Mouse (Mus musculus): ENCODE data around the gene Pakap. TPM values are rescaled to one million over a fixed set of nuclear protein-coding genes. Genes with fewer than 3 reads are reported as not detected.
A peak's percentile ranks its signal among the peaks of the same experiment; 100 is the strongest.

Pakap gene
- polyA plus RNA-seq, 1 experiment from 2014 or later, result 25.7 TPM

GRCm38 (mm10) chr4:57916201-57916661 is 348.3 kb downstream of the Pakap start, which contains the start of gene D630039A03Rik:
Gene D630039A03Rik (minus strand): TSS chr4:57916297.
- Histone ChIP-seq H3K27ac (ENCODE audit: low read length) (peak within 1 kb of the TSS; percentile 92), H3K27me3 (ENCODE audit: control insufficient read depth, insufficient read depth, low read length) (no peaks in the 10 kb centered on the region), H3K4me3 (replicated peaks; ENCODE audit: low read length) (peak within 1 kb of the TSS; percentile 45), H3K9ac (ENCODE audit: low read length) (peak within 1 kb of the TSS; percentile 72), H3K4me1 (ENCODE audit: control insufficient read depth, insufficient read depth, low read length) (peaks cover 13% of the 10 kb centered on the region; the same call in 1 of the 2 replicates), H3K9me3 (replicated peaks; ENCODE audit: control insufficient read depth, low read length) (no peaks in the 10 kb centered on the region), H3K36me3 (ENCODE audit: control insufficient read depth, insufficient read depth, low read length) (no peaks in the 10 kb centered on the region), H3K4me2 (ENCODE audit: low read depth, low read length) (peak within 1 kb of the TSS; percentile 50)
- peak; percentile 76 for ATAC-seq (ENCODE audit: insufficient read depth, low FRiP score)
- 11% methylated on average over 9 of the region's 9 CpGs for WGBS

- Histone ChIP-seq H3K27ac (ENCODE audit: low read length) (peak overlapping the region; percentile 92), H3K9ac (ENCODE audit: low read length) (no peak overlapping the region), H3K36me3 (ENCODE audit: control insufficient read depth, insufficient read depth, low read length) (no peaks in the 10 kb centered on the region), H3K27me3 (ENCODE audit: control insufficient read depth, insufficient read depth, low read length) (no peaks in the 10 kb centered on the region), H3K9me3 (replicated peaks; ENCODE audit: control insufficient read depth, low read length) (no peaks in the 10 kb centered on the region), H3K4me1 (ENCODE audit: control insufficient read depth, insufficient read depth, low read length) (peaks cover 13% of the 10 kb centered on the region; the same call in 1 of the 2 replicates), H3K4me2 (ENCODE audit: low read depth, low read length) (peak overlapping the region; percentile 50; the same call in 1 of the 2 replicates), H3K4me3 (replicated peaks; ENCODE audit: low read length) (no peak overlapping the region)
- no peak for ATAC-seq (ENCODE audit: insufficient read depth, low FRiP score)
- WGBS, result 63% methylated on average over 4 of the region's 4 CpGs
These were observed 348.7 kb downstream of the Pakap start for GRCm38 (mm10) chr4:57916711-57917110.

- H3K9me3 ChIP-seq (replicated peaks; ENCODE audit: control insufficient read depth, low read length), result no peaks in the 10 kb centered on the region
- no peaks in the 10 kb centered on the region for H3K36me3 ChIP-seq (ENCODE audit: control insufficient read depth, insufficient read depth, low read length)
- H3K4me3 ChIP-seq (replicated peaks; ENCODE audit: low read length), result no peak overlapping the region
- 27% methylated on average over 8 of the region's 8 CpGs for WGBS
- no peak for ATAC-seq (ENCODE audit: insufficient read depth, low FRiP score)
- H3K9ac ChIP-seq (ENCODE audit: low read length), result no peak overlapping the region
- H3K4me1 ChIP-seq (ENCODE audit: control insufficient read depth, insufficient read depth, low read length), result peaks cover 10% of the 10 kb centered on the region; the same call in 1 of the 2 replicates
- no peak overlapping the region for H3K27ac ChIP-seq (ENCODE audit: low read length)
- no peaks in the 10 kb centered on the region for H3K27me3 ChIP-seq (ENCODE audit: control insufficient read depth, insufficient read depth, low read length)
- no peak overlapping the region for H3K4me2 ChIP-seq (ENCODE audit: low read depth, low read length)
These were observed 351.8 kb downstream of the Pakap start for GRCm38 (mm10) chr4:57919494-57920423.

- no peak overlapping the region for H3K4me3 ChIP-seq (replicated peaks; ENCODE audit: low read length)
- H3K9me3 ChIP-seq (replicated peaks; ENCODE audit: control insufficient read depth, low read length), result no peaks in the 10 kb centered on the region
- 87% methylated on average over 1 of the region's 1 CpGs for WGBS
- no peak overlapping the region for H3K4me2 ChIP-seq (ENCODE audit: low read depth, low read length)
- H3K27me3 ChIP-seq (ENCODE audit: control insufficient read depth, insufficient read depth, low read length), result no peaks in the 10 kb centered on the region
- peaks cover 6% of the 10 kb centered on the region; the same call in 1 of the 2 replicates for H3K4me1 ChIP-seq (ENCODE audit: control insufficient read depth, insufficient read depth, low read length)
- no peak overlapping the region for H3K9ac ChIP-seq (ENCODE audit: low read length)
- ATAC-seq (ENCODE audit: insufficient read depth, low FRiP score), result no peak
- H3K27ac ChIP-seq (ENCODE audit: low read length), result no peak overlapping the region
- no peaks in the 10 kb centered on the region for H3K36me3 ChIP-seq (ENCODE audit: control insufficient read depth, insufficient read depth, low read length)
These were observed 352.5 kb downstream of the Pakap start for GRCm38 (mm10) chr4:57920522-57920921.

GRCm38 (mm10) chr4:57922171-57922570 is 354.2 kb downstream of the Pakap start:
- H3K4me1 ChIP-seq (ENCODE audit: control insufficient read depth, insufficient read depth, low read length), result 0 out of 2 replicates have a peak, but pooled peaks cover 3% of the 10 kb centered on the region
- 23% methylated on average over 5 of the region's 5 CpGs for WGBS

GRCm38 (mm10) chr4:57924556-57925071 is 356.6 kb downstream of the Pakap start:
- Histone ChIP-seq H3K4me2 (ENCODE audit: low read depth, low read length) (no peak overlapping the region), H3K27me3 (ENCODE audit: control insufficient read depth, insufficient read depth, low read length) (no peaks in the 10 kb centered on the region), H3K9me3 (replicated peaks; ENCODE audit: control insufficient read depth, low read length) (no peaks in the 10 kb centered on the region), H3K4me3 (replicated peaks; ENCODE audit: low read length) (no peak overlapping the region), H3K4me1 (ENCODE audit: control insufficient read depth, insufficient read depth, low read length) (0 out of 2 replicates have a peak, but pooled peaks cover 1% of the 10 kb centered on the region), H3K36me3 (ENCODE audit: control insufficient read depth, insufficient read depth, low read length) (no peaks in the 10 kb centered on the region), H3K27ac (ENCODE audit: low read length) (no peak overlapping the region), H3K9ac (ENCODE audit: low read length) (peak overlapping the region; percentile 5; the same call in 1 of the 2 replicates)
- ATAC-seq (ENCODE audit: insufficient read depth, low FRiP score), result no peak
- WGBS, result 74% methylated on average over 6 of the region's 6 CpGs

More at GRCm38 (mm10) chr4:57922171-57922570, 354.2 kb downstream of the Pakap start:
- Histone ChIP-seq H3K4me2 (ENCODE audit: low read depth, low read length) (no peak overlapping the region), H3K9ac (ENCODE audit: low read length) (no peak overlapping the region), H3K27ac (ENCODE audit: low read length) (no peak overlapping the region), H3K27me3 (ENCODE audit: control insufficient read depth, insufficient read depth, low read length) (no peaks in the 10 kb centered on the region), H3K36me3 (ENCODE audit: control insufficient read depth, insufficient read depth, low read length) (no peaks in the 10 kb centered on the region), H3K4me3 (replicated peaks; ENCODE audit: low read length) (no peak overlapping the region), H3K9me3 (replicated peaks; ENCODE audit: control insufficient read depth, low read length) (no peaks in the 10 kb centered on the region)
- ATAC-seq (ENCODE audit: insufficient read depth, low FRiP score), result no peak

- H3K4me3 ChIP-seq (replicated peaks; ENCODE audit: low read length), result no peak overlapping the region
- H3K9ac ChIP-seq (ENCODE audit: low read length), result no peak overlapping the region
- WGBS, result 20% methylated on average over 3 of the region's 3 CpGs
- 0 out of 2 replicates have a peak, but pooled peaks cover 2% of the 10 kb centered on the region for H3K9me3 ChIP-seq (replicated peaks; ENCODE audit: control insufficient read depth, low read length)
- no peaks in the 10 kb centered on the region for H3K4me1 ChIP-seq (ENCODE audit: control insufficient read depth, insufficient read depth, low read length)
- H3K27ac ChIP-seq (ENCODE audit: low read length), result no peak overlapping the region
- ATAC-seq (ENCODE audit: insufficient read depth, low FRiP score), result peak; percentile 33; the same call in 1 of the 2 replicates
- H3K36me3 ChIP-seq (ENCODE audit: control insufficient read depth, insufficient read depth, low read length), result no peaks in the 10 kb centered on the region
- H3K4me2 ChIP-seq (ENCODE audit: low read depth, low read length), result no peak overlapping the region
- no peaks in the 10 kb centered on the region for H3K27me3 ChIP-seq (ENCODE audit: control insufficient read depth, insufficient read depth, low read length)
These were observed 359.7 kb downstream of the Pakap start for GRCm38 (mm10) chr4:57927464-57928205.

- no peak for ATAC-seq (ENCODE audit: insufficient read depth, low FRiP score)
- no peak overlapping the region for H3K27ac ChIP-seq (ENCODE audit: low read length)
- H3K4me1 ChIP-seq (ENCODE audit: control insufficient read depth, insufficient read depth, low read length), result no peaks in the 10 kb centered on the region
- WGBS, result 75% methylated on average over 5 of the region's 5 CpGs
- no peaks in the 10 kb centered on the region for H3K36me3 ChIP-seq (ENCODE audit: control insufficient read depth, insufficient read depth, low read length)
- no peak overlapping the region for H3K9ac ChIP-seq (ENCODE audit: low read length)
- H3K9me3 ChIP-seq (replicated peaks; ENCODE audit: control insufficient read depth, low read length), result 0 out of 2 replicates have a peak, but pooled peaks cover 4% of the 10 kb centered on the region
- H3K27me3 ChIP-seq (ENCODE audit: control insufficient read depth, insufficient read depth, low read length), result no peaks in the 10 kb centered on the region
- no peak overlapping the region for H3K4me2 ChIP-seq (ENCODE audit: low read depth, low read length)
- no peak overlapping the region for H3K4me3 ChIP-seq (replicated peaks; ENCODE audit: low read length)
These were observed 362.7 kb downstream of the Pakap start for GRCm38 (mm10) chr4:57930559-57931170.

All from stomach, embryonic 16.5 days (tissue).